Mouse (Mus musculus): ENCODE measurements at regions not wholly inside any gene's neighbourhood (a gene's known extent, or its start where the extent isn't known, plus 50 kb on each side); places are given as distances from the start of the nearest gene placed in this dataset.
A peak's percentile ranks its signal among the peaks of the same experiment; 100 is the strongest.

GRCm38 (mm10) chr13:71157656-71158299 lies 316.2 kb upstream of the Adamts16 start:
- no peak for DNase-seq
- Histone ChIP-seq H3K27ac (ENCODE audit: insufficient read depth, low read length) (no peak overlapping the region), H3K4me1 (ENCODE audit: control insufficient read depth, insufficient read depth, low read length) (0 out of 2 replicates have a peak, but pooled peaks cover 3% of the 10 kb centered on the region), H3K27me3 (ENCODE audit: control insufficient read depth, insufficient read depth, low read length) (no peaks in the 10 kb centered on the region), H3K4me3 (replicated peaks; ENCODE audit: insufficient read depth, low read depth, low read length) (no peak overlapping the region)
- TF ChIP-seq CTCF (IDR thresholded peaks at IDR 0.05; ENCODE audit: borderline replicate concordance, insufficient read depth, low read depth, low read length) (no peak), POLR2A (IDR thresholded peaks at IDR 0.05; ENCODE audit: borderline replicate concordance, insufficient read depth, low read length) (no peak)
- WGBS: 8% methylated on average over 14 of the region's 14 CpGs

DNA sequence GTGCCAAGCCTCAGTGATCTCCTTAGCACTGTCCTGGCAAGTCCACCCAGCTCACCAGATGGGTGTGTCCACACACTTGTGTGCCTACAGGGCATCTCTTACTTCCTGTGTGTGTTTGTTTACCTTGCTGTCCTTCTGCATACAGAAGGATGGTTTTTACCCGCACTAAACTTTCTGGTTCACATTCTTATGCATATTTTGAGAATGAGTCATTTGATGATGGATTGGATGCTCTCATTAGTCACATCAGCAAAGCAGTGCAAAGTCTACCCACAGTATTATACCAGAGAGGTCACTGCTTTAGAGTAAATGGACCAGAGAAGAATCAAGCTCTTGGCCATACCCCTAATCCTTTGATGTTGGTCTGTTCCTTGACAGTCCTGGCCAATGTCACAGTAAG lies 308.5 kb upstream of the Adamts16 start:
- no peak overlapping the region for H3K27ac ChIP-seq (ENCODE audit: insufficient read depth, low read length)
- no peak for DNase-seq
- TF ChIP-seq CTCF (IDR thresholded peaks at IDR 0.05; ENCODE audit: borderline replicate concordance, insufficient read depth, low read depth, low read length) (no peak), POLR2A (IDR thresholded peaks at IDR 0.05; ENCODE audit: borderline replicate concordance, insufficient read depth, low read length) (no peak)
- H3K4me1 ChIP-seq (ENCODE audit: control insufficient read depth, insufficient read depth, low read length): no peaks in the 10 kb centered on the region
- WGBS: 54% methylated on average over 1 of the region's 1 CpGs
- H3K4me3 ChIP-seq (replicated peaks; ENCODE audit: insufficient read depth, low read depth, low read length): no peak overlapping the region
- no peaks in the 10 kb centered on the region for H3K27me3 ChIP-seq (ENCODE audit: control insufficient read depth, insufficient read depth, low read length)

DNA sequence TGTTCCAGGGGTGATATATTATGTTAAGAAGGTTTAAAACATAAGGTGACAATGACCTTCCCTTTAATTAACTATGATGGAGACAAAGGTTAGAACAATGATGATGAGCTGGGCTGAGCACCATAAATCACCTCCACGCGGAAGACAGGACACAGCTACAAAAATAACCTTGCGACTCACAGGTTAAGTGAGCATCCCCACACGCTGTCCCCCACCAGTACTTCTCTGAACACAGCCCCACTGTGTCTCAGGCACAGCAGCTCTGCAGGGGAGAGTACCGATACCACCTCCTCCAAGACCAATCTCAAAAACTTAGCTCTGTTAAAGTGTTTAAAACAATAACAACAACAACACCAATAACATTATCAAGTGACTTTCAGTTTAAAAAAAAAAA lies 307.7 kb upstream of the Adamts16 start:
- Histone ChIP-seq H3K4me1 (ENCODE audit: control insufficient read depth, insufficient read depth, low read length) (no peaks in the 10 kb centered on the region), H3K27ac (ENCODE audit: insufficient read depth, low read length) (no peak overlapping the region), H3K4me3 (replicated peaks; ENCODE audit: insufficient read depth, low read depth, low read length) (no peak overlapping the region), H3K27me3 (ENCODE audit: control insufficient read depth, insufficient read depth, low read length) (no peaks in the 10 kb centered on the region)
- DNase-seq: no peak
- WGBS: 51% methylated on average over 5 of the region's 5 CpGs
- no peak for TF ChIP-seq POLR2A (IDR thresholded peaks at IDR 0.05; ENCODE audit: borderline replicate concordance, insufficient read depth, low read length)
- TF ChIP-seq CTCF (IDR thresholded peaks at IDR 0.05; ENCODE audit: borderline replicate concordance, insufficient read depth, low read depth, low read length): no peak

GRCm38 (mm10) chr13:71148491-71149302 lies 307.1 kb upstream of the Adamts16 start:
- Histone ChIP-seq H3K27ac (ENCODE audit: insufficient read depth, low read length) (no peak overlapping the region), H3K4me1 (ENCODE audit: control insufficient read depth, insufficient read depth, low read length) (no peaks in the 10 kb centered on the region), H3K27me3 (ENCODE audit: control insufficient read depth, insufficient read depth, low read length) (no peaks in the 10 kb centered on the region), H3K4me3 (replicated peaks; ENCODE audit: insufficient read depth, low read depth, low read length) (no peak overlapping the region)
- TF ChIP-seq CTCF (IDR thresholded peaks at IDR 0.05; ENCODE audit: borderline replicate concordance, insufficient read depth, low read depth, low read length) (no peak), POLR2A (IDR thresholded peaks at IDR 0.05; ENCODE audit: borderline replicate concordance, insufficient read depth, low read length) (no peak)
- WGBS: 38% methylated on average over 8 of the region's 8 CpGs
- DNase-seq: peak in 1 of 2 experiments; percentile 30

GRCm38 (mm10) chr13:71146859-71147443 lies 305.3 kb upstream of the Adamts16 start:
- H3K27ac ChIP-seq (ENCODE audit: insufficient read depth, low read length): no peak overlapping the region
- TF ChIP-seq CTCF (IDR thresholded peaks at IDR 0.05; ENCODE audit: borderline replicate concordance, insufficient read depth, low read depth, low read length) (no peak), POLR2A (IDR thresholded peaks at IDR 0.05; ENCODE audit: borderline replicate concordance, insufficient read depth, low read length) (no peak)
- H3K4me1 ChIP-seq (ENCODE audit: control insufficient read depth, insufficient read depth, low read length): no peaks in the 10 kb centered on the region
- 72% methylated on average over 3 of the region's 3 CpGs for WGBS
- no peak overlapping the region for H3K4me3 ChIP-seq (replicated peaks; ENCODE audit: insufficient read depth, low read depth, low read length)
- no peak for DNase-seq
- H3K27me3 ChIP-seq (ENCODE audit: control insufficient read depth, insufficient read depth, low read length): no peaks in the 10 kb centered on the region

- no peaks in the 10 kb centered on the region for H3K4me1 ChIP-seq (ENCODE audit: control insufficient read depth, insufficient read depth, low read length)
- TF ChIP-seq POLR2A (IDR thresholded peaks at IDR 0.05; ENCODE audit: borderline replicate concordance, insufficient read depth, low read length): no peak
- no peak for TF ChIP-seq CTCF (IDR thresholded peaks at IDR 0.05; ENCODE audit: borderline replicate concordance, insufficient read depth, low read depth, low read length)
- 57% methylated on average over 11 of the region's 11 CpGs for WGBS
Measured at GRCm38 (mm10) chr13:71138745-71139312, 297.2 kb upstream of the Adamts16 start.

DNA sequence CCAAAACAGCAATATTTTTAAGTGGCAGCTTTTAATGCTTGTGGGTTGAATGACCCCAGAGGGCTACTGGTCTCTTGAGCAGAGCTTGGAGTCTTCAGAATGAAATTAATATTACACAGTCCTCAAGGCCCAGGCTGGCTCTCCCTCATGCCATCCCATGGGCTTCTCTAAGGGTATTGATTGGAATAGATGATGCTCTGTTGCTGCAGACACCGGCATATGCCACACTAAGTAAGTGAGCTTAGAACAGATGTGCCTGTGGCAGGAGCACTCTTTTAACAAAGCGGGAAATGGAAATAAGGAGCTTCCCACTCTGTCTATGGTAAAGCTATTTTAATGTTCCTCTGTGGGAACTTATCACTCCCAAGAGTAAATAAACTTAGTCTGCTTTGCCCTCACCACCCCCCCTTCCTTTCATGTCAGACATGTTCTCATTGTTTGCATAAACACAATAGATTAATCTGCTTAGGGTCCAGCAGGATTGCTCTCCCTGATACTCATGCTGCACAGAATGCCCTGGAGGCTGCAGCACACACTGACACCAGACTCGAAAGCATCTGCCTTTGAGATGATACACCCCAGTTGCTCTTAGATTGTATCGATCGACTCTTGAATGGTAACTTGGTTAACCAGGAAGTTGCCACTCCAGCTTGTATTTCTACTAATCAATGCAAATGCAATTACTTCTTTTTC lies 294.5 kb upstream of the Adamts16 start:
- WGBS: 46% methylated on average over 5 of the region's 5 CpGs
- Histone ChIP-seq H3K4me1 (ENCODE audit: control insufficient read depth, insufficient read depth, low read length) (no peaks in the 10 kb centered on the region), H3K27me3 (ENCODE audit: control insufficient read depth, insufficient read depth, low read length) (no peaks in the 10 kb centered on the region), H3K4me3 (replicated peaks; ENCODE audit: insufficient read depth, low read depth, low read length) (no peak overlapping the region), H3K27ac (ENCODE audit: insufficient read depth, low read length) (no peak overlapping the region)
- TF ChIP-seq CTCF (IDR thresholded peaks at IDR 0.05; ENCODE audit: borderline replicate concordance, insufficient read depth, low read depth, low read length) (no peak), POLR2A (IDR thresholded peaks at IDR 0.05; ENCODE audit: borderline replicate concordance, insufficient read depth, low read length) (no peak)
- no peak for DNase-seq

More at GRCm38 (mm10) chr13:71138745-71139312, 297.2 kb upstream of the Adamts16 start:
- no peaks in the 10 kb centered on the region for H3K27me3 ChIP-seq (ENCODE audit: control insufficient read depth, insufficient read depth, low read length)
- DNase-seq: no peak
- no peak overlapping the region for H3K4me3 ChIP-seq (replicated peaks; ENCODE audit: insufficient read depth, low read depth, low read length)
- no peak overlapping the region for H3K27ac ChIP-seq (ENCODE audit: insufficient read depth, low read length)
